Mouse (Mus musculus): ENCODE data around the gene Pdzd7. TPM values are rescaled to one million over a fixed set of nuclear protein-coding genes. Genes with fewer than 3 reads are reported as not detected.

Gene Pdzd7
- polyA plus RNA-seq, 1 experiment from 2014 or later = 1.1 TPM

GRCm38 (mm10) chr19:45014981-45015402 is 30.5 kb downstream of the Pdzd7 start:
- H3K4me1 ChIP-seq = peaks cover 60% of the 10 kb centered on the region
- H3K36me3 ChIP-seq = peaks cover 26% of the 10 kb centered on the region
- no peaks in the 10 kb centered on the region for H3K27me3 ChIP-seq
- peak overlapping the region; percentile 83 for H3K9ac ChIP-seq
- no peaks in the 10 kb centered on the region for H3K9me3 ChIP-seq (replicated peaks)
- peak overlapping the region; percentile 100 for H3K27ac ChIP-seq
- ATAC-seq (replicated peaks; ENCODE audit: low FRiP score) = peak; percentile 16; the same call in 1 of the 2 replicates
- peak overlapping the region; percentile 95 for H3K4me2 ChIP-seq
- peak overlapping the region; percentile 69 for H3K4me3 ChIP-seq (replicated peaks)
- WGBS = 0% methylated on average over 25 of the region's 25 CpGs

DNA sequence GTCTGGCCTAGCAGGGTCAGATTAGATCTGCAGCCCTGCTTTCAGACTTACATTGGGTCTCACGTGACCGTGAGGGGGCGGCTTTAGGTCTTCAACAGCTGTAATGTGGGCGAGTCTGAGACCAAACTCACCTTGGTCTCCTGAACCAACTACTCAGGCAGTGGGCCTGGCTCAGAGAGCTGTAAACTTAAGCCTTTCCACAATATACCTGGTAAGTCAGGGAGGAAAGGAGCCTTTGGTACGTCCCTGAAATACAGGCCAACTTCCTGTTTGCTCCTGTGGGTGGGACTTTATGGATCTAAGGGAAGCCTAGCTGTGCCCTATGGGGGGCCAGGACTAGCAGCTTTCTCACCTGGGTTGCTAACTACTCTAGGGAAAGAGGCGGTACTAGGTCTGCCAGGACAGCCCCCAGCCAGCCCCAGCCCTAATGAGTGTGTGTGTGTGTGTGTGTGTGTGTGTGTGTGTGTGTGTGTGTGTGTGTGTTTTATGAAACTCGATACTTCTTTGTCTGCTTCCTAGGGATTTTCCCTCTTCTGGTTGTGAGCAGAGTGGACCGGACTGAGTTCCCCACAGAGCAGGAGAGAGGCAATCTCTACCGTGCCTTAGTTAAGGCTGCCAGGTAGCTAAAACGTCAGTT is 31.1 kb downstream of the Pdzd7 start, which contains the start of gene Lzts2:
TSS of gene Lzts2 (plus strand) at position 80 of the 637 bp plus-strand sequence.
- 0 out of 2 replicates have a peak, but pooled peaks have one; percentile 1 for ATAC-seq (replicated peaks; ENCODE audit: low FRiP score)
- Histone ChIP-seq H3K27me3 (no peaks in the 10 kb centered on the region), H3K9me3 (replicated peaks) (no peaks in the 10 kb centered on the region), H3K4me1 (peaks cover 54% of the 10 kb centered on the region), H3K4me3 (replicated peaks) (peak within 1 kb of the TSS; percentile 69), H3K27ac (peak within 1 kb of the TSS; percentile 100), H3K4me2 (peak within 1 kb of the TSS; percentile 95), H3K9ac (peak within 1 kb of the TSS; percentile 83), H3K36me3 (peaks cover 30% of the 10 kb centered on the region)
- WGBS = 4% methylated on average over 10 of the region's 10 CpGs

GRCm38 (mm10) chr19:45013581-45014225 is 31.8 kb downstream of the Pdzd7 start:
- H3K4me1 ChIP-seq = peaks cover 50% of the 10 kb centered on the region
- no peak overlapping the region for H3K4me3 ChIP-seq (replicated peaks)
- peaks cover 37% of the 10 kb centered on the region for H3K36me3 ChIP-seq
- no peaks in the 10 kb centered on the region for H3K27me3 ChIP-seq
- H3K9ac ChIP-seq = no peak overlapping the region
- ATAC-seq (replicated peaks; ENCODE audit: low FRiP score) = no peak
- H3K27ac ChIP-seq = peak overlapping the region; percentile 100
- no peaks in the 10 kb centered on the region for H3K9me3 ChIP-seq (replicated peaks)
- WGBS = 44% methylated on average over 6 of the region's 6 CpGs
- H3K4me2 ChIP-seq = peak overlapping the region; percentile 95; the same call in 1 of the 2 replicates

GRCm38 (mm10) chr19:45012636-45013035 is 32.9 kb downstream of the Pdzd7 start:
- Histone ChIP-seq H3K4me1 (peaks cover 60% of the 10 kb centered on the region), H3K27ac (peak overlapping the region; percentile 100; the same call in 1 of the 2 replicates)

DNA sequence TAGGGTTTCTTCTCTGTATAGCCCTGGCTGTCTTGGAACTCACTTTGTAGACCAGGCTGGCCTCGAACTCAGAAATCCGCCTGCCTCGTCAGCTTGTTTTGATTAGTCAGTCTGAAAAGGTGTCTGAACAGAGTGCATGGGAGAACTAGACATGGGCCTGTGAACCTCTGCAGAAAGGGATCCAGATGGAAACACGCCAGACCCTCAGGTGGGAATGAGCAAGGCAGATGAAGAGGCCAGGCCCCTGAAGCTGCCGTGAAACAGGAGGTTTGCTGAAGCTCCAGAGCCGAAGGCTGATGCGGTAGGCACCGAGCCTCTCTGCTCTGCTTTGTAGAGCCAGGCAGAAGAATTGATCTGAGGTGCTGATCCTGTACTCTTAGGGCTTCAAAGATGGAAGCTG is 33.3 kb downstream of the Pdzd7 start:
- WGBS = 89% methylated on average over 8 of the region's 8 CpGs
- no peak overlapping the region for H3K9ac ChIP-seq
- H3K4me2 ChIP-seq = no peak overlapping the region
- ATAC-seq (replicated peaks; ENCODE audit: low FRiP score) = no peak
- peak overlapping the region; percentile 100; the same call in 1 of the 2 replicates for H3K27ac ChIP-seq
- H3K27me3 ChIP-seq = no peaks in the 10 kb centered on the region
- no peak overlapping the region for H3K4me3 ChIP-seq (replicated peaks)
- H3K9me3 ChIP-seq (replicated peaks) = no peaks in the 10 kb centered on the region
- H3K4me1 ChIP-seq = peaks cover 62% of the 10 kb centered on the region
- peaks cover 45% of the 10 kb centered on the region for H3K36me3 ChIP-seq

More at GRCm38 (mm10) chr19:45012636-45013035, 32.9 kb downstream of the Pdzd7 start:
- peaks cover 45% of the 10 kb centered on the region for H3K36me3 ChIP-seq
- no peak overlapping the region for H3K4me2 ChIP-seq
- H3K9ac ChIP-seq = no peak overlapping the region
- no peaks in the 10 kb centered on the region for H3K9me3 ChIP-seq (replicated peaks)
- H3K27me3 ChIP-seq = no peaks in the 10 kb centered on the region
- no peak overlapping the region for H3K4me3 ChIP-seq (replicated peaks)
- WGBS = 39% methylated on average over 6 of the region's 6 CpGs
- ATAC-seq (replicated peaks; ENCODE audit: low FRiP score) = no peak

DNA sequence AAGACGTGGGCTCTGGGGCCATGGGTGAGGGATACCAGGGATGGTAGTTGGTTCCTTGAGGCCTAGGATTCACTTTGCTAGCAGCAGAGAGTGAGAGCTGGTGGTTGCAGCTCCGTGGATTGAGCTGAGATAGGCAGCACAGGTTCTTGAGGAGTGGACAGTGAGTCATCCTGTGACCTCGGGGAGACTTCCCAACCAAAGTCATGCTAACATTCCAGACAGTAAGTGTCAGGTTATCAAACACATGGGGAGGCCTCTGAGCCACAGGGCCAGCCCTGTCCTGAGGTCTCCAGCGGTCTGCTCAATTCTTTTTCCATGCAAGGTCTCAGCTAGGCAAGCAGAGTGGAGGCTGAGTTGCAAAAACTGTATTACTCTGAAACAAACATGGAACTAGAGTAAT is 34.9 kb downstream of the Pdzd7 start:
- WGBS = 85% methylated on average over 4 of the region's 4 CpGs
- Histone ChIP-seq H3K4me2 (no peak overlapping the region), H3K4me1 (peaks cover 55% of the 10 kb centered on the region), H3K9ac (no peak overlapping the region), H3K9me3 (replicated peaks) (no peaks in the 10 kb centered on the region), H3K36me3 (peaks cover 45% of the 10 kb centered on the region), H3K27me3 (no peaks in the 10 kb centered on the region), H3K4me3 (replicated peaks) (no peak overlapping the region), H3K27ac (no peak overlapping the region)
- no peak for ATAC-seq (replicated peaks; ENCODE audit: low FRiP score)

- Histone ChIP-seq H3K9ac (peak overlapping the region; percentile 71), H3K9me3 (replicated peaks) (no peaks in the 10 kb centered on the region), H3K4me1 (peaks cover 45% of the 10 kb centered on the region), H3K27ac (no peak overlapping the region), H3K4me2 (peak overlapping the region; percentile 89), H3K36me3 (peaks cover 70% of the 10 kb centered on the region), H3K27me3 (no peaks in the 10 kb centered on the region), H3K4me3 (replicated peaks) (peak overlapping the region; percentile 89)
- no peak for ATAC-seq (replicated peaks; ENCODE audit: low FRiP score)
- WGBS = 87% methylated on average over 20 of the region's 20 CpGs
Measured at GRCm38 (mm10) chr19:45007425-45008191, 37.9 kb downstream of the Pdzd7 start.

- Histone ChIP-seq H3K9me3 (replicated peaks) (no peaks in the 10 kb centered on the region), H3K9ac (peak overlapping the region; percentile 71), H3K4me3 (replicated peaks) (peak overlapping the region; percentile 89), H3K27ac (peak overlapping the region; percentile 83), H3K4me2 (peak overlapping the region; percentile 89), H3K27me3 (no peaks in the 10 kb centered on the region), H3K36me3 (peaks cover 70% of the 10 kb centered on the region), H3K4me1 (peaks cover 45% of the 10 kb centered on the region)
- 38% methylated on average over 17 of the region's 17 CpGs for whole genome bisulfite sequencing
- ATAC-seq (replicated peaks; ENCODE audit: low FRiP score) = no peak
Measured at GRCm38 (mm10) chr19:45007021-45007420, 38.5 kb downstream of the Pdzd7 start.

GRCm38 (mm10) chr19:45005957-45006712 is 39.4 kb downstream of the Pdzd7 start, which contains the start of gene Mrpl43:
Gene Mrpl43, minus strand, starts transcription at chr19:45006442.
- Histone ChIP-seq H3K4me3 (replicated peaks) (peak within 1 kb of the TSS; percentile 89), H3K27ac (peak within 1 kb of the TSS; percentile 83), H3K36me3 (peaks cover 69% of the 10 kb centered on the region), H3K9me3 (replicated peaks) (no peaks in the 10 kb centered on the region), H3K4me2 (peak within 1 kb of the TSS; percentile 89), H3K27me3 (no peaks in the 10 kb centered on the region), H3K9ac (peak within 1 kb of the TSS; percentile 71), H3K4me1 (peaks cover 45% of the 10 kb centered on the region)
- WGBS = under 1% methylated on average over 82 of the region's 82 CpGs
- peak; percentile 92 for ATAC-seq (replicated peaks; ENCODE audit: low FRiP score)

DNA sequence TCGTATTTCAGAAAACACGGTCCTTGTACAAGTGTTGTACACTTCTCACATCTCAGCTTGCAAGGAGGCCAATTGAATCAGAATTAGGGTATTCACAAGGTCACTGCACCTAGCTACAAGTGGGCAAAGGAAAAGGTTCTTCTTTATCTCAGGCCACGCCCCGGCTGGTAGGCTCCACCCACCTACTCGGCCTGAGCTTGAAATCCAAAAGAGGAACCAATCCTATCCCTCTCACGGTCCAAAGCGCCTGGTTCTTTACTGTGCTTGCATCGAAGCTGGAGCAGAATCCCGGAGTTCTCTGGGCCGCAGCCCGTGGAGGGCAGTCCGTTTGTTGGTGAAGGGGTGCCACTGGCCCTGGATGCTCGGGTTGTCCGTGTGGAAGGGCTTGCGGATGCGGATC is 40.1 kb downstream of the Pdzd7 start, which contains the start of gene Twnk:
TSS of gene Twnk (plus strand) at position 220 of the 400 bp plus-strand sequence.
- peak within 1 kb of the TSS; percentile 89 for H3K4me3 ChIP-seq (replicated peaks)
- peak within 1 kb of the TSS; percentile 71 for H3K9ac ChIP-seq
- peak within 1 kb of the TSS; percentile 83 for H3K27ac ChIP-seq
- no peaks in the 10 kb centered on the region for H3K27me3 ChIP-seq
- peaks cover 45% of the 10 kb centered on the region for H3K4me1 ChIP-seq
- peak; percentile 18; the same call in 1 of the 2 replicates for ATAC-seq (replicated peaks; ENCODE audit: low FRiP score)
- peaks cover 69% of the 10 kb centered on the region for H3K36me3 ChIP-seq
- H3K4me2 ChIP-seq = peak within 1 kb of the TSS; percentile 89
- no peaks in the 10 kb centered on the region for H3K9me3 ChIP-seq (replicated peaks)
- WGBS = 10% methylated on average over 16 of the region's 16 CpGs
